Mouse (Mus musculus) right cerebral cortex, postnatal 25 days (tissue): ENCODE results near the gene Gm10073.
"Not testable (repeated sequence)": the region's sequence is repeated elsewhere in the genome, so short reads cannot be mapped to it uniquely, and the experiment has no call there.

Source experiments
- DNase-seq: peaks from one replicate; pipeline ENCODE4 v3.0.0; 2022

The Gm10073 gene

GRCm38 (mm10) chr8:106595623-106596022, 22.4 kb upstream of the Gm10073 start:
- not testable (repeated sequence) for DNase-seq

- DNase-seq = no peak
These were observed 19.2 kb upstream of the Gm10073 start for GRCm38 (mm10) chr8:106592458-106592857.

GRCm38 (mm10) chr8:106588443-106589431, 15.5 kb upstream of the Gm10073 start:
- DNase-seq = no peak

- no peak for DNase-seq
These were observed 13.6 kb upstream of the Gm10073 start for GRCm38 (mm10) chr8:106586896-106587295.

- DNase-seq = no peak
These were observed 12.4 kb upstream of the Gm10073 start for GRCm38 (mm10) chr8:106585671-106586037.

DNA sequence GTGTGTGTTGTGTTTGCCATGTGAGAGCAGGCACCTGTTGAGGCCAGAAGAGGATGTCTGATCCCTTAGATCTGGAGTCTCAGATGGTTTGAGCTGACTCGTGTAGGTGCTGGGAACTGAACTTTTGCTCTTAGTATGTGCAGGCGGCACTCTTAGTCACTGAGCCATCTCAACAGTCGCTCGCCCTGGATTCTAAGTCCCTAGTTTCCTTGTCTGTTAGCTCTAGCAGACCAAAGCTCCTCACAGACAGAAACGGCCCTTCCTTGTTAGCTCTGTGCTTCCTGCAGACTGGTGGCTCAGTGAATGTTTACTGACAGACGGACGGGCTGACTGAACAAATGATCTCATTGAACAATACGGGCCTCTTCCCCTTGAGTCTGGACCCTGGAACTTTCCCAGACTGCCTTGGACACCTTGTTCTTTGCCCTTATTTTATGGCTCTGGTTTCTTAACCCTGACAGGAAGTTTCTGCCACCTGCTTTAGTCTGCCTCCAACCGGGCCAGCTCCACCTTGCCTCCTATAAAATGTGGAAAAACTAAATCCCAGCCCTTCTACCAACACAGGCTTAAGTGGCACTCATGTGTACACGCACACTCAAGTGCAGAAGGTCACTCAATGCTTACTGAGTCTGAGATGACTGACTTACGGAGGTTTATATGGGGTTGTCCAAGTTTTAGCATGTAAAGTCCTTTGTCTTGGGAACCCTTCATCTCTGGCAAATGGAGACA, 11.8 kb upstream of the Gm10073 start:
- no peak for DNase-seq

DNA sequence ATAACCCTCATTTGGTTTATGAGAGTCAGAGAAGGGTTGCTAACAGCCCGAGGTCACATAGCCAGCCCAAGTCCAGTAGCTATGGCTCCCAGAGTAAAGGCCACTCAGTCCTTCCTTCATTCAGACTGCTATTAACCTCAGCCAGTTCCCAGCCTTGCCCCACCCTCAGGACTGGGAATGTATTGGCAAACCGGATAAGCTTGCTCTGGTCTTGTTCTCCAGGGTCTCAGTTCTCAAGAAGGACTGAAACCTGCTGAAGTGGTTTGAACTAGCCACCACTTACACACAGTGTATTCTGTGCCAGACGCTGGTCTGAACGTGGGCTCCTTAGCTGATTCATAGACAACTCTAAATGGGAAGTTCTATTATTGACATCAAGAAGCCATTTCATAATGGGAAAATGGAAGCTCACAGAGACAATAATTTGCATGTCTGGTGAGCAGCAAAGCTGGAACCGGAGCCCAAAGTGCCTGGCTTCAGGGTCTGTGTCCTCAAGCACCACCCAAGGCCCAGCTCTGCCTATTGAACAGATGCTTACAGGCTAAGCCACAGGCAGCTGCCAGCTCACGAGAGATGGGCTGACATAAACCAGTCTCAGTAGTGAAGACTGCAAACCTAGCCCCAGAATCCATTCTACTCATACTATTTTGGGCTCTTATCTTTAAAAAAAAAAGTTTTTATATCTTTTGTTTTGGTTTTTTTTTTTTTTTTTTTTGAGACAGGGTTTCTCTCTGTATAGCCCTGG, 8.3 kb upstream of the Gm10073 start:
- DNase-seq = no peak

DNA sequence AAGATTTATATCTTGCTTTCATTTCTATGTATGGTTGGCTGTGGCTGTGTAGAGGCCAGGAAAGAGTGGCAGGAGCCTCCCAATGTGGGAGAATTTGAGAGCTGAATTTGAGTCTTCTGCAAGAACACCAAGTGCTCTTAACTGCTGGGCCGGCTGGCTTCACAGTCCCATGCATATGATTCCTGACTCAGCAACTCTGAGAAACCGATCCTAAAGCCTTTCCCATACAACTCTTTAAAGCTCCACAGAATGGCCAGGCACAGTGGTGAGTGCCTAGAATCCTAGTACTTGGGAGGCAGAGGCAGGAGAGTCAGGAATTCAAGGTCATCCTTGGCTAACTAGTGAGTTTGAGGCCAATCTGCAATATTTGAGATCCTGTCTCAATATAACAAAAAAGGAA, 6.2 kb upstream of the Gm10073 start:
- DNase-seq = no peak

- DNase-seq = no peak
These were observed 3.7 kb upstream of the Gm10073 start for GRCm38 (mm10) chr8:106576849-106577555.

- no peak for DNase-seq
These were observed 1.0 kb upstream of the Gm10073 start for GRCm38 (mm10) chr8:106574283-106574682.

GRCm38 (mm10) chr8:106572175-106572574, 1.1 kb downstream of the Gm10073 start:
- DNase-seq = not testable (repeated sequence)

DNA sequence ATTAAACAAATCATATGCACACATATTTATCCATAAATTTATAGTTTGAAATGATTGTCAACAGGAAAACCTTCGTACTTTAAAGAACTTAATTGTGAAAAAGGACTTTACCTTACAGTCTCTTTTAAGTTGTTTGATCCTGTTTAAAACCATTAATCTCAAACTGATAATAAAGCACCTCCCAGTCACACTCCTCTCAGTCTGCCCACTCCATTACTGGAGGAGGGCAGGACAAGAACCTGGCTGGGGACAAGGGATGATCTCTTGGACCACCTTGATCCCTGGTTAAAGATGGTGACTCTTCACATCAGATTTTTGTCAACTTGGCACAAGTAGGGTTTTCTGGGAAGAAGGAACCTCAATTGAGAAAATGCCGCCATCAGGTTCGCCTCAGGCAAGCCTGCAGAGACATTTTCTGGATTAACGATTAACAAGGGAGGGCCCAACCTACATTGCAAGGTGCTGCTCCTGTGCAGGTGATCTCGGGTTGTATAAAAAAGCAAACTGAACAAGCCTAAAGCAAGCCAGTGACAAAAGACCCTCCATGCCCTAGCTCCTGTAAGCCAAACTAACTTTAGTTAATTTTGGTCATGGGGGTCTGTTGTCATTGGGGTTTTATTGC, 1.6 kb downstream of the Gm10073 start:
- DNase-seq = no peak

DNA sequence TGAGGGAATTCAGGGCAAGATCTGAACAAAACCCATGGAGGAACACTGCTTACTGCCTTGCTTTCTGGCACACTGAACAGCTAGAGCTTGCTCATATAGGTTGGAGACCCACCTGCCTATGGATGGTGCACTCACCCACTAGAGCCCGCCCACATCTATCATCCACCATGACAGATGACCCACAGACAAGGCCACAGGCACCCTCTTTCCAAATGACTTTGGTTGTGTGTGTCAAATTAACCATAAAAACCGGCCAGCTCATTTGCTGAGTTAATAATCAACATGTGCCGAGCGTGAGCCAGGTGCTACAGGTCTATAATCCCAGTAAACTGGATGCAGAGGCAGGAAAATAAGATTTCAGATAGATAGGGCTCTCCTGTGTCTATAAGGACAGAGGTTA, 2.9 kb downstream of the Gm10073 start:
- DNase-seq = no peak

GRCm38 (mm10) chr8:106569006-106569405, 4.3 kb downstream of the Gm10073 start:
- no peak for DNase-seq

GRCm38 (mm10) chr8:106563691-106564182, 9.5 kb downstream of the Gm10073 start:
- no peak for DNase-seq

GRCm38 (mm10) chr8:106561097-106561865, 12.0 kb downstream of the Gm10073 start:
- DNase-seq = peak; percentile 19

GRCm38 (mm10) chr8:106559844-106560243, 13.4 kb downstream of the Gm10073 start:
- no peak for DNase-seq

GRCm38 (mm10) chr8:106556068-106556645, 17.1 kb downstream of the Gm10073 start:
- no peak for DNase-seq

DNA sequence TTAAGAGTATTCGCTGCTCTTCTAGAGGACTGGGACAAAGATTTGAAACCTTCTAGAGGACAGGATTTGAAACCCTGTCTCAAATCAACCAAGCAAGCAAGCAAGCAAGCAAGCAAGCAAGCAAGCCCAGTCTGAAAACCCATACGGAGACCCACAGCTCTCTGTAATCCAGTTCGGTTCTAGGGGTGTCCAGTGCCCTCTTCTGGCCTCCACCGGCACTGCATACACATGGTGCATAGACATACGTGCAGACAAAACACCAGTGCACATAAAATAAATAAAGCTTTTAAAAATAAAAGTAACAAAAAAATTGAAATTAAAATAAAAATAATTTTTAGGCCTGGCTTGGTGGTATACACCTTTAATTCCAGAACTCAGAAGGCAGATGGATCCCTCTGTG, 19.2 kb downstream of the Gm10073 start:
- no peak for DNase-seq

DNA sequence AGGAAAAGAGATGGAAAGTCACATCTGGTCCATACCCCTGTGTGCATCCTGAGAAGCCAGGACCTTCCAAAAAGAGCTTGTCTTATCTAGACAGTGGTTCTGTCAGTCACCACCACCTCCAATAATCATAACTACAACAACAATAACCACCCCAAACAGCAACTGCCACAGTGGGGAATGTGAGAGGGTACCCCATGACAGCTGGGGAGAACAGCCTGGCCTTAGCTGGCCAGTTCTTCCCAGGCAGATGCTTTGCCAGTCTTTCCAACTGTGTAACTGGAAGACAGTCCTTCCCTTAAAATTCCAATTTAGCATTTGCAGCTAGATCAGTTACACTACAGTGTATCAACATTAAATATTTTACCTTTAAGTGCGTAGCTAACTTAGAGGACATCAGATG, 22.4 kb downstream of the Gm10073 start:
- no peak for DNase-seq
